Mouse (Mus musculus) hindbrain, embryonic 16.5 days (tissue): ENCODE data around the gene Epb41l2. TPM values are rescaled to one million over a fixed set of nuclear protein-coding genes. Genes with fewer than 3 reads are reported as not detected.

Experiments used
- ATAC-seq: fragments of 200-750 bp; cut with Nextera tagmentation; 2 replicates; pipeline ENCODE4 v1.8.0; 2017; ENCODE audit warnings: moderate TSS enrichment, moderate library complexity
- H3K27ac ChIP-seq: fragments of 300-500 bp; sonication (generic); 2 replicates; pipeline ENCODE4 v1.5.1; 2014; ENCODE audit warnings: low read depth, mild to moderate bottlenecking, control low read depth, low read length, moderate library complexity
- H3K27me3 ChIP-seq: fragments of 300-500 bp; sonication (generic); replicated peaks from 2 replicates; pipeline ENCODE4 v1.6.1; 2014; ENCODE audit warnings: low read length; ENCODE audit not compliant: control insufficient read depth, insufficient read depth
- H3K36me3 ChIP-seq: fragments of 300-500 bp; sonication (generic); 2 replicates; pipeline ENCODE4 v1.6.1; 2014; ENCODE audit warnings: mild to moderate bottlenecking, low read length, moderate library complexity, mixed read lengths; ENCODE audit not compliant: control insufficient read depth, insufficient read depth
- H3K4me1 ChIP-seq: fragments of 300-500 bp; sonication (generic); 2 replicates; pipeline ENCODE4 v1.6.1; 2014; ENCODE audit warnings: low read depth, low read length; ENCODE audit not compliant: control insufficient read depth, insufficient read depth
- H3K4me2 ChIP-seq: fragments of 300-500 bp; sonication (generic); 2 replicates; pipeline ENCODE4 v1.6.1; 2014; ENCODE audit warnings: mild to moderate bottlenecking, low read length, control low read depth, moderate library complexity
- H3K4me3 ChIP-seq: fragments of 300-500 bp; sonication (generic); 2 replicates; pipeline ENCODE4 v1.5.1; 2014; ENCODE audit warnings: mild to moderate bottlenecking, low read length, control low read depth, moderate library complexity
- H3K9ac ChIP-seq: fragments of 300-500 bp; sonication (generic); 2 replicates; pipeline ENCODE4 v1.6.1; 2014; ENCODE audit warnings: low read depth, mild to moderate bottlenecking, control low read depth, low read length, moderate library complexity
- H3K9me3 ChIP-seq: fragments of 300-500 bp; sonication (generic); 2 replicates; pipeline ENCODE4 v1.6.1; 2014; ENCODE audit warnings: mild to moderate bottlenecking, low read length, moderate library complexity; ENCODE audit not compliant: control insufficient read depth
- WGBS: fragments of 180-500 bp; shearing (Covaris S2); extraction: QIAGEN DNeasy Blood & Tissue Kit; methylation state at CpG from one replicate; pipeline ENCODE4 v1.1.7; 2014; 5-methylcytosine and 5-hydroxymethylcytosine counted together
- polyA plus RNA-seq: library from polyadenylated mRNA; unstranded; fragments of >200 nt; fragmentation: Nextera tagmentation; extraction: Ambion mirVana; gene quantifications from 2 replicates; pipeline ENCODE4 v1.2.1, GENCODE M21; 2015

The Epb41l2 gene
- polyA plus RNA-seq, 1 experiment from 2014 or later, result 30.0 TPM

DNA sequence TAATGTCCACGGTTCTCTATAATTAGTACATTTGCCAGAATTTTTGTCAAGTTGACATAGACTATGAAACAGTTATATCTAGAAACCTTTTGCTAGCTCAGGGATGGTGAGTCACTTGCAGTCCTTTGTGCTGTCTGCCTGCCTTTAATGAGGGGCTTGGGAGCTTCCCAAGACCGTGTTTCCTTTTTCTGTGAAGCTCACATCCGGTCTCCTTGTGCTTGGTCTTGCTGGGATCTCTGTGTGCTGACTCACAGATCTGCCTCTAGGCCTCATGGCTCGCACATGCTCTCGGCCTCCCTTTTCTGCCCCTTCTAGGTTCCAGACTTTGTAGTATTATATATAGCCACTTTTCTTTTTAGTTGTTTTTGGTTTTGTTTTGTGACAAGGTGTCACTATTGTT lies 160.8 kb downstream of the Epb41l2 start:
- Histone ChIP-seq H3K4me3 (no peak overlapping the region), H3K27me3 (no peaks in the 10 kb centered on the region), H3K36me3 (peaks cover 2% of the 10 kb centered on the region; the same call in 1 of the 2 replicates), H3K9ac (no peak overlapping the region), H3K27ac (no peak overlapping the region), H3K4me1 (no peaks in the 10 kb centered on the region), H3K9me3 (no peaks in the 10 kb centered on the region), H3K4me2 (no peak overlapping the region)
- ATAC-seq, result no peak
- WGBS, result 81% methylated on average over 5 of the region's 5 CpGs

GRCm38 (mm10) chr10:25523727-25524126 lies 164.1 kb downstream of the Epb41l2 start:
- no peaks in the 10 kb centered on the region for H3K36me3 ChIP-seq
- no peaks in the 10 kb centered on the region for H3K4me1 ChIP-seq
- ATAC-seq, result no peak
- 80% methylated on average over 7 of the region's 8 CpGs for WGBS
- H3K27me3 ChIP-seq, result no peaks in the 10 kb centered on the region
- H3K9me3 ChIP-seq, result no peaks in the 10 kb centered on the region
- H3K27ac ChIP-seq, result no peak overlapping the region
- no peak overlapping the region for H3K4me2 ChIP-seq
- H3K9ac ChIP-seq, result no peak overlapping the region
- H3K4me3 ChIP-seq, result no peak overlapping the region

DNA sequence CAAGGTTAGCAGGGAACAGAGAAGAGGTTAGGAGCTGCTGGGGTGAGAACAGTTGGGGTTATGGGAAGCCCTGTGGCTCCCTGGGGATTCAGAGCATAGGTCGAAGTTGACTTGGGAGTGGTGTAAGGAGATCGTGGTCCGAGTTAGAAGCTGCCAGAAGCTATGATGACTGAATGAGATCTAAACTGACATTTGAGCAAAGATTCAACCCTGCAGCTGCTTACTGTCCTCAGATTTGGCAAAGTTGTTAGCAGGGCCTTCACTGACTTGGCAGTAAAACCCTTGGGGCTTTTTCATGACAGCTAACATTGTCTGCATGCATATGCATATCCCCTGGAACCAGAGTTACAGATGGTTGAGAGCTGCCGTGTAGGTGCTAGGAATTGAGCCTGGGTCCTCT lies 166.6 kb downstream of the Epb41l2 start:
- no peaks in the 10 kb centered on the region for H3K27me3 ChIP-seq
- ATAC-seq, result no peak
- WGBS, result 69% methylated on average over 4 of the region's 4 CpGs
- H3K4me1 ChIP-seq, result no peaks in the 10 kb centered on the region
- no peak overlapping the region for H3K4me3 ChIP-seq
- no peak overlapping the region for H3K9ac ChIP-seq
- H3K36me3 ChIP-seq, result no peaks in the 10 kb centered on the region
- no peak overlapping the region for H3K4me2 ChIP-seq
- H3K9me3 ChIP-seq, result no peaks in the 10 kb centered on the region
- no peak overlapping the region for H3K27ac ChIP-seq

GRCm38 (mm10) chr10:25526622-25527021 lies 167.0 kb downstream of the Epb41l2 start:
- no peaks in the 10 kb centered on the region for H3K27me3 ChIP-seq
- H3K27ac ChIP-seq, result no peak overlapping the region
- no peak overlapping the region for H3K4me3 ChIP-seq
- H3K4me1 ChIP-seq, result no peaks in the 10 kb centered on the region
- no peak for ATAC-seq
- 94% methylated on average over 4 of the region's 4 CpGs for WGBS
- no peaks in the 10 kb centered on the region for H3K9me3 ChIP-seq
- no peaks in the 10 kb centered on the region for H3K36me3 ChIP-seq
- no peak overlapping the region for H3K9ac ChIP-seq
- H3K4me2 ChIP-seq, result no peak overlapping the region

GRCm38 (mm10) chr10:25527126-25527525 lies 167.5 kb downstream of the Epb41l2 start:
- H3K27ac ChIP-seq, result no peak overlapping the region
- no peak overlapping the region for H3K4me3 ChIP-seq
- H3K9ac ChIP-seq, result no peak overlapping the region
- no peaks in the 10 kb centered on the region for H3K9me3 ChIP-seq
- no peak overlapping the region for H3K4me2 ChIP-seq
- no peak for ATAC-seq
- H3K4me1 ChIP-seq, result no peaks in the 10 kb centered on the region
- H3K36me3 ChIP-seq, result no peaks in the 10 kb centered on the region
- WGBS, result 76% methylated on average over 3 of the region's 3 CpGs
- H3K27me3 ChIP-seq, result no peaks in the 10 kb centered on the region

- Histone ChIP-seq H3K27me3 (no peaks in the 10 kb centered on the region), H3K36me3 (no peaks in the 10 kb centered on the region), H3K4me1 (no peaks in the 10 kb centered on the region), H3K9me3 (no peaks in the 10 kb centered on the region), H3K9ac (no peak overlapping the region), H3K4me2 (no peak overlapping the region), H3K27ac (no peak overlapping the region), H3K4me3 (no peak overlapping the region)
- ATAC-seq, result no peak
- WGBS, result 52% methylated on average over 13 of the region's 13 CpGs
Observed at GRCm38 (mm10) chr10:25531335-25531734, 171.7 kb downstream of the Epb41l2 start.

DNA sequence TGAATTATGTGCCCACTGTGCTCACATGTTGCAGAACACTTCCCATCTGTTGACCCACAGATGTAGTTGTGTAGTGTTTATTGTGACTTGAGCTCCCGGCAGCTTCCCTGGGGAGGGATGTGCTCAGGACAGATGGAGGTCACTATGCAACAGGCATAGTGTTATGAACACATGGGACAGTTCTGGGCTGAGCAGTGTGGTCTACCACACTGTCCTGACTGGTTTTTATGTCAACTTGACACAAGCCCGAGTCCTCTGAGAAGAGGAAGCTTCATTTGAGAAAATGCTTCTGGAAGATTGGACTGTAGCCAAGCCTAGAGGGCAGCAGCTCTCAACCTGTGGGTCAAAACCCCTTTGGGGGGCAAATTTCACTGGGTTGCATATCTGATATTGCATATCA lies 173.5 kb downstream of the Epb41l2 start:
- 79% methylated on average over 2 of the region's 2 CpGs for WGBS
- no peaks in the 10 kb centered on the region for H3K27me3 ChIP-seq
- no peak for ATAC-seq

GRCm38 (mm10) chr10:25533513-25534246 lies 174.1 kb downstream of the Epb41l2 start:
- 82% methylated on average over 9 of the region's 9 CpGs for WGBS
- Histone ChIP-seq H3K36me3 (no peaks in the 10 kb centered on the region), H3K4me2 (no peak overlapping the region), H3K4me1 (no peaks in the 10 kb centered on the region), H3K9me3 (no peaks in the 10 kb centered on the region), H3K4me3 (no peak overlapping the region), H3K27me3 (no peaks in the 10 kb centered on the region), H3K27ac (no peak overlapping the region), H3K9ac (no peak overlapping the region)
- no peak for ATAC-seq

More for the DNA sequence above, 173.5 kb downstream of the Epb41l2 start:
- H3K27ac ChIP-seq, result no peak overlapping the region
- H3K9ac ChIP-seq, result no peak overlapping the region
- no peaks in the 10 kb centered on the region for H3K9me3 ChIP-seq
- H3K4me2 ChIP-seq, result no peak overlapping the region
- H3K4me1 ChIP-seq, result no peaks in the 10 kb centered on the region
- no peak overlapping the region for H3K4me3 ChIP-seq
- no peaks in the 10 kb centered on the region for H3K36me3 ChIP-seq

- no peak for ATAC-seq
- no peak overlapping the region for H3K9ac ChIP-seq
- no peak overlapping the region for H3K27ac ChIP-seq
- H3K27me3 ChIP-seq, result no peaks in the 10 kb centered on the region
- H3K4me1 ChIP-seq, result no peaks in the 10 kb centered on the region
- 93% methylated on average over 5 of the region's 5 CpGs for WGBS
- H3K4me3 ChIP-seq, result no peak overlapping the region
- H3K9me3 ChIP-seq, result no peaks in the 10 kb centered on the region
- H3K4me2 ChIP-seq, result no peak overlapping the region
- H3K36me3 ChIP-seq, result no peaks in the 10 kb centered on the region
Observed at GRCm38 (mm10) chr10:25534467-25534866, 174.9 kb downstream of the Epb41l2 start.
